Mouse (Mus musculus): ENCODE data around the gene Rala. TPM values are rescaled to one million over a fixed set of nuclear protein-coding genes. Genes with fewer than 3 reads are reported as not detected.
"Not testable (repeated sequence)": the region's sequence is repeated elsewhere in the genome, so short reads cannot be mapped to it uniquely, and the experiment has no call there.

The Rala gene
- polyA plus RNA-seq, 2 experiments = 48.5 to 97.8 TPM

DNA sequence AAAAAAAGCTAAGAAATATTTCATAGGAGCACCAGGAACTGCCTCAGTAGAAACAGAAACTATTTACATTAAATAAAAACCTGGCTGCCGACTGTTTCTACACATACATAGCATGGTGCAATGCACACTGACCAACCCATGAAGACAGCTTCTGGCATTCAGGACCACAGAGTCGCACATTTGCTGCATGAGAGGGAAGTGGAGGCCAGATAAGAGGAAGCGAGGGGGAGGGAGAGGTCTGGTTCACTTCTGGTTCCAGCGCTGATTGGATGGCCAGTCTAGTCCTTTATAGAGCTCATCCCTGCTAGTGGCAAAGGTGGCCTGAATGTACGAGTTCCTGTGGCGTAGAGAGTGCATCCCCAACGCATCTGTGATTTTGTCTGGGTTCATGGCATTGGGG is 16.6 kb upstream of the Rala start:
- Histone ChIP-seq H3K4me3 (replicated peaks; ENCODE audit: low read length) (no peak overlapping the region), H3K9ac (ENCODE audit: low read depth, low read length, severe bottlenecking) (no peak overlapping the region), H3K27ac (replicated peaks; ENCODE audit: low read depth, low read length) (no peak overlapping the region), H3K27me3 (ENCODE audit: control insufficient read depth, insufficient read depth, low read length) (no peaks in the 10 kb centered on the region), H3K36me3 (ENCODE audit: control insufficient read depth, insufficient read depth, low read length) (no peaks in the 10 kb centered on the region), H3K4me1 (ENCODE audit: control insufficient read depth, insufficient read depth, low read length) (no peaks in the 10 kb centered on the region), H3K4me2 (replicated peaks; ENCODE audit: low read depth, low read length, severe bottlenecking) (no peak overlapping the region), H3K9me3 (ENCODE audit: control insufficient read depth, low read length) (no peaks in the 10 kb centered on the region)
- ATAC-seq (ENCODE audit: low FRiP score, low read depth) (no peak), DNase-seq (ENCODE audit: low spot score) (no peak)
- TF ChIP-seq POLR2A (IDR thresholded peaks at IDR 0.05; ENCODE audit: borderline replicate concordance, extremely low read depth, insufficient read depth, insufficient read length) = no peak
- 87% methylated on average over 7 of the region's 7 CpGs for WGBS

- no peaks in the 10 kb centered on the region for H3K36me3 ChIP-seq (ENCODE audit: control insufficient read depth, insufficient read depth, low read length)
- WGBS = 47% methylated on average over 1 of the region's 1 CpGs
- H3K4me1 ChIP-seq (ENCODE audit: control insufficient read depth, insufficient read depth, low read length) = no peaks in the 10 kb centered on the region
- no peak for TF ChIP-seq POLR2A (IDR thresholded peaks at IDR 0.05; ENCODE audit: borderline replicate concordance, extremely low read depth, insufficient read depth, insufficient read length)
- H3K4me3 ChIP-seq (replicated peaks; ENCODE audit: low read length) = no peak overlapping the region
- no peak overlapping the region for H3K4me2 ChIP-seq (replicated peaks; ENCODE audit: low read depth, low read length, severe bottlenecking)
- DNase-seq (ENCODE audit: low spot score) (no peak), ATAC-seq (ENCODE audit: low FRiP score, low read depth) (no peak)
- H3K9ac ChIP-seq (ENCODE audit: low read depth, low read length, severe bottlenecking) = no peak overlapping the region
- H3K27me3 ChIP-seq (ENCODE audit: control insufficient read depth, insufficient read depth, low read length) = no peaks in the 10 kb centered on the region
- H3K9me3 ChIP-seq (ENCODE audit: control insufficient read depth, low read length) = no peaks in the 10 kb centered on the region
- H3K27ac ChIP-seq (replicated peaks; ENCODE audit: low read depth, low read length) = no peak overlapping the region
Observed at GRCm38 (mm10) chr13:17954282-17954681, 10.2 kb upstream of the Rala start.

DNA sequence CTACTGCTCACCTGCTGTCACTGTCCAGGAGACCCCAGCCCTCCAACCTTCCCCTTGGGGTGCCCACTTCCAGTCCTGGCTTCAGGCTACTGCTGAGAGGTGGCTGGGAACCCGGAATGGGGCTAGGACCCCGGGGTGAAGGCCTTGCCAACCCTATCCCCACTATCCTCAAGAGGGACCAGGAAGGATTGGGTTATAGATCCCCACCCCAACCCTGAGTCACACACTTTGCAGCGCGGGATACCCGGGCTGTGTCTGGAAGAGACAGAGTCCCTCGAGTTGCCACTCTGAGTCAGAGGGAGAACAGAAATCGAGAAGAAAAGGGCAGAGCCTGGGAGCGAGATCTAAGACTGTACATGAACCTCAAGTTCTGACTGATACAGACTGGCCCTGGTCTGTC is 6.5 kb upstream of the Rala start:
- not testable (repeated sequence) for H3K4me1 ChIP-seq (ENCODE audit: control insufficient read depth, insufficient read depth, low read length); H3K9ac ChIP-seq (ENCODE audit: low read depth, low read length, severe bottlenecking); H3K9me3 ChIP-seq (ENCODE audit: control insufficient read depth, low read length); H3K27ac ChIP-seq (replicated peaks; ENCODE audit: low read depth, low read length); H3K27me3 ChIP-seq (ENCODE audit: control insufficient read depth, insufficient read depth, low read length); H3K36me3 ChIP-seq (ENCODE audit: control insufficient read depth, insufficient read depth, low read length); H3K4me2 ChIP-seq (replicated peaks; ENCODE audit: low read depth, low read length, severe bottlenecking); ATAC-seq (ENCODE audit: low FRiP score, low read depth); DNase-seq (ENCODE audit: low spot score); H3K4me3 ChIP-seq (replicated peaks; ENCODE audit: low read length)
- 91% methylated on average over 8 of the region's 8 CpGs for WGBS

- Histone ChIP-seq H3K4me3 (replicated peaks; ENCODE audit: low read length) (no peak overlapping the region), H3K9me3 (ENCODE audit: control insufficient read depth, low read length) (no peaks in the 10 kb centered on the region), H3K4me1 (ENCODE audit: control insufficient read depth, insufficient read depth, low read length) (no peaks in the 10 kb centered on the region), H3K36me3 (ENCODE audit: control insufficient read depth, insufficient read depth, low read length) (no peaks in the 10 kb centered on the region), H3K27ac (replicated peaks; ENCODE audit: low read depth, low read length) (no peak overlapping the region), H3K9ac (ENCODE audit: low read depth, low read length, severe bottlenecking) (no peak overlapping the region), H3K4me2 (replicated peaks; ENCODE audit: low read depth, low read length, severe bottlenecking) (no peak overlapping the region), H3K27me3 (ENCODE audit: control insufficient read depth, insufficient read depth, low read length) (no peaks in the 10 kb centered on the region)
- WGBS = 71% methylated on average over 18 of the region's 18 CpGs
- no peak for TF ChIP-seq POLR2A (IDR thresholded peaks at IDR 0.05; ENCODE audit: borderline replicate concordance, extremely low read depth, insufficient read depth, insufficient read length)
- ATAC-seq (ENCODE audit: low FRiP score, low read depth) = no peak
- DNase-seq (ENCODE audit: low spot score) = no peak
Observed at GRCm38 (mm10) chr13:17949555-17949954, 5.5 kb upstream of the Rala start.

DNA sequence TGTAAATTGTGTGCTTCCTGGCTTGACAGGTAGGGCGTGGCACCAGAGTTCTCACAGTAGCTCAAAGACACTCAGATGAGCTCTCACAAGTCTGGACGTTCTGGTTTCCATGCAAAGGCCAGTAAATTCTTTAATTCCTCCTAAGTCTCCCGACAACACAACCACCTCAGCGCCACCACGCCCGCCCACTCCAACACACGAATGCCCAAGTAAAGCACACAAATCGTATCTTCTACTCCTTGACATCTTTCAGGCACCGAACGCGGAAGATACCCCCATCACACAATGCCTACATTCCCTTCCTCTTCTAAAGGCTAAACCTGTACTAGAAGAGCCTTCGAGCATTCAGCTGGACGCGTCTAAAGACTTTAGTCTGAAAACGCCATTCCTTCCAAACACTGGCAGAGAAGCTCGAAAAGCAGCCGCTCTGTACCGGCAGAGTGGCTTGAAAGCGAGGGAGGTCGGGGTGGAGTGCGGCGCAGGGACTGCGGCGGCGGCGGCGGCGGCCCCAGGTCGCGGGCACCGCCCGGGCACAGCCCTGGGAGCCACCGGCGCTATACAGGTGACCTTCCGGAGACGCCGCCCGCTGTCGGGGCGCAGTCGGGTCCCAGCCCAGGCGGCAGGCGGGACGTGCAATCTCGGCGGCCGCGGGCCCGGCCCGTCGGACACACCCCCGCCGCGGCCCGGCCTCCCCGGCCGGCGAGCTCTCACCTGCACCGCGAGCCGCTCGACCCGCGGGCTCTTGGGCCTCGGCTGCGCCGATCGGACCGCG is 547 bp downstream of the Rala start:
- H3K4me3 ChIP-seq (replicated peaks; ENCODE audit: low read length) = peak overlapping the region; percentile 83
- H3K27ac ChIP-seq (replicated peaks; ENCODE audit: low read depth, low read length) = peak overlapping the region; percentile 95
- peak; percentile 3 for DNase-seq (ENCODE audit: low spot score)
- H3K27me3 ChIP-seq (ENCODE audit: control insufficient read depth, insufficient read depth, low read length) = no peaks in the 10 kb centered on the region
- no peaks in the 10 kb centered on the region for H3K9me3 ChIP-seq (ENCODE audit: control insufficient read depth, low read length)
- WGBS = under 1% methylated on average over 56 of the region's 70 CpGs
- peak overlapping the region; percentile 92 for H3K9ac ChIP-seq (ENCODE audit: low read depth, low read length, severe bottlenecking)
- H3K4me2 ChIP-seq (replicated peaks; ENCODE audit: low read depth, low read length, severe bottlenecking) = peak overlapping the region; percentile 67
- H3K36me3 ChIP-seq (ENCODE audit: control insufficient read depth, insufficient read depth, low read length) = no peaks in the 10 kb centered on the region
- ATAC-seq (ENCODE audit: low FRiP score, low read depth) = peak; percentile 68
- no peak for TF ChIP-seq POLR2A (IDR thresholded peaks at IDR 0.05; ENCODE audit: borderline replicate concordance, extremely low read depth, insufficient read depth, insufficient read length)
- peaks cover 5% of the 10 kb centered on the region; the same call in 1 of the 2 replicates for H3K4me1 ChIP-seq (ENCODE audit: control insufficient read depth, insufficient read depth, low read length)
